Mouse (Mus musculus) forebrain, embryonic 15.5 days (tissue): Measurements from ENCODE around the gene Nrsn1. TPM values are rescaled to one million over a fixed set of nuclear protein-coding genes. Genes with fewer than 3 reads are reported as not detected.
"Not testable (repeated sequence)": the region's sequence is repeated elsewhere in the genome, so short reads cannot be mapped to it uniquely, and the experiment has no call there.

Source experiments
- ATAC-seq: fragments of 200-750 bp; cut with Nextera tagmentation; replicated peaks from 2 replicates; pipeline ENCODE4 v1.8.0; 2017; ENCODE audit warnings: mild to moderate bottlenecking, moderate TSS enrichment, moderate library complexity
- H3K27ac ChIP-seq: fragments of 300-500 bp; sonication (generic); replicated peaks from 2 replicates; pipeline ENCODE4 v1.5.1; 2015; ENCODE audit warnings: mild to moderate bottlenecking, inconsistent platforms
- H3K27me3 ChIP-seq: fragments of 300-500 bp; sonication (generic); 2 replicates; pipeline ENCODE4 v1.6.1; 2015; ENCODE audit warnings: inconsistent platforms
- H3K36me3 ChIP-seq: fragments of 300-500 bp; sonication (generic); 2 replicates; pipeline ENCODE4 v1.6.1; 2015; ENCODE audit warnings: mild to moderate bottlenecking, inconsistent platforms
- H3K4me1 ChIP-seq: fragments of 300-500 bp; sonication (generic); 2 replicates; pipeline ENCODE4 v1.6.1; 2015; ENCODE audit warnings: inconsistent platforms
- H3K4me2 ChIP-seq: fragments of 300-500 bp; sonication (generic); replicated peaks from 2 replicates; pipeline ENCODE4 v1.6.1; 2015; ENCODE audit warnings: mild to moderate bottlenecking, inconsistent platforms
- H3K4me3 ChIP-seq: fragments of 300-500 bp; sonication (generic); 2 replicates; pipeline ENCODE4 v1.5.1; 2015; ENCODE audit warnings: mild to moderate bottlenecking, inconsistent platforms
- H3K9ac ChIP-seq: fragments of 300-500 bp; sonication (generic); replicated peaks from 2 replicates; pipeline ENCODE4 v1.6.1; 2015; ENCODE audit warnings: mild to moderate bottlenecking, inconsistent platforms
- H3K9me3 ChIP-seq: fragments of 300-500 bp; sonication (generic); 2 replicates; pipeline ENCODE4 v1.6.1; 2016; ENCODE audit warnings: inconsistent platforms
- WGBS: fragments of 180-500 bp; shearing (Covaris S2); methylation state at CpG from one replicate; pipeline ENCODE4 v1.1.7; 2015; ENCODE audit warnings: mixed read lengths; 5-methylcytosine and 5-hydroxymethylcytosine counted together
- polyA plus RNA-seq: library from polyadenylated mRNA; unstranded; fragments of >200 nt; fragmentation: Nextera tagmentation; extraction: Ambion mirVana; gene quantifications from 2 replicates; pipeline ENCODE4 v1.2.1, GENCODE M21; 2015

Gene Nrsn1
- 30.1 and 35.5 TPM in 2 replicates for polyA plus RNA-seq

DNA sequence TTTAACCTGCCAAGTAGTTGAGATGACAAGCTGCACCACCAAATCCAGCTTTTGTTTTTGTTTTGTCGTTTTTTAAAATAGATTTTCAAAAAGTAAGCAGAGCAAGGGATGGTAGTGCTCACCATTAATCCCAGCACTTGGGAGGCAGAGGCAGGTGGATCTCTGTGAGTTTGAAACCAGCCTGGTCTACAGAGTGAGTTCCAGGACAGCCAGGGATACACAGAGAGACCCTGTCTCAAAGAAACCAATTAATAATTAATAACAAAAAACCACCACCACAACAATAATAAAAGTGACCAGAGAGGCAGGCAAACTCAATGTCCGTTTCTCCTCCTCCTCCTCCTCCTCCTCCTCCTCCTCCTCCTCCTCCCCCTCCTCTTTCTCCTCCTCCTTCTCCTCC, at the start of gene Nrsn1:
Gene Nrsn1, minus strand, starts transcription at position 101 of the 400 bp plus-strand sequence.
- 43% methylated on average over 2 of the region's 2 CpGs for WGBS
- H3K4me2 ChIP-seq, result peak within 1 kb of the TSS; percentile 68
- peak; percentile 38 for ATAC-seq
- not testable (repeated sequence) for H3K27me3 ChIP-seq, H3K9me3 ChIP-seq, H3K36me3 ChIP-seq
- peak within 1 kb of the TSS; percentile 59 for H3K4me3 ChIP-seq
- H3K4me1 ChIP-seq, result peaks cover 13% of the 10 kb centered on the region
- peak within 1 kb of the TSS; percentile 50 for H3K27ac ChIP-seq
- H3K9ac ChIP-seq, result peak within 1 kb of the TSS; percentile 55

DNA sequence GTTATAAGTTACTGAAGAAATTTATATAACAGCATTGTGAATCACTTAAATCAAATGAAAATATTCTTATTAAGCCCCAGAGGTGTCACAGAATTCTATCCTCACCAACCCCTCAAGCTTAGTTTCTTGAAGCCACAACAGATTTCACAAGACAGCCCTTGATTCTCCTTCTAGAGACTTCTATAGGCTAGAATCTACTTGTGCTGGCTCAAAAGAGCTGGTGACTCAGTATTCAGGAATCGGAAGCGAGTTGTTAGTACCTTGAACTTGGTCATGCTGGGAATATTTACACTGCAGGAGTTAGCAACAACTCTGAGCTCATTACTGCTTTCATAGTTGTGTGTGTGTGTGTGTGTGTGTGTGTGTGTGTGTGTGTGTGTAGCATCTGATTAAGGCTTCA, 41.8 kb upstream of the Nrsn1 start:
- H3K27me3 ChIP-seq, result no peaks in the 10 kb centered on the region
- H3K4me2 ChIP-seq, result no peak overlapping the region
- 79% methylated on average over 2 of the region's 2 CpGs for WGBS
- H3K4me3 ChIP-seq, result no peak overlapping the region
- no peak overlapping the region for H3K9ac ChIP-seq
- no peak for ATAC-seq
- H3K4me1 ChIP-seq, result no peaks in the 10 kb centered on the region
- no peaks in the 10 kb centered on the region for H3K36me3 ChIP-seq
- no peaks in the 10 kb centered on the region for H3K9me3 ChIP-seq
- H3K27ac ChIP-seq, result no peak overlapping the region

DNA sequence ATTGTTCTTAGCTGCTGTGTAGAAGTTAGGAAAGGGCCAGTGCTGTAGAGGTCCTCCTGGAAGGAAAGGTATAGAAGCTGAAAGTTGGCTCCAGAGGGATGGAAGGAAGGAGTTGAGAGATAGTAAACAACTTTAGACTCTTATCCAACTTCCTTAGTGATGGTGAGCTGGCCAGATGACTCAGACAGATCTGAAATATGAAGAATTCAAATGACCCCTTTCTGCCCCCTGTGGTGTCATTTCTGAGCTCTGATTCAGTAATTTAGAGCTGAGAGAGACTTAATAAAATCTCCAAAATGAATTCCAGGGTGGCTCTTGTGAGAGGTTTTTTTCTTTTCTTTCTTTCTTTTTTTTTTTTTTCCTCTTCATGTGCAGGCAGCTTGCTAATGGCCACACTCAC, 39.8 kb upstream of the Nrsn1 start:
- Histone ChIP-seq H3K27ac (no peak overlapping the region), H3K36me3 (no peaks in the 10 kb centered on the region), H3K27me3 (no peaks in the 10 kb centered on the region), H3K4me1 (no peaks in the 10 kb centered on the region), H3K4me3 (no peak overlapping the region), H3K4me2 (no peak overlapping the region), H3K9me3 (no peaks in the 10 kb centered on the region), H3K9ac (no peak overlapping the region)
- ATAC-seq, result no peak

DNA sequence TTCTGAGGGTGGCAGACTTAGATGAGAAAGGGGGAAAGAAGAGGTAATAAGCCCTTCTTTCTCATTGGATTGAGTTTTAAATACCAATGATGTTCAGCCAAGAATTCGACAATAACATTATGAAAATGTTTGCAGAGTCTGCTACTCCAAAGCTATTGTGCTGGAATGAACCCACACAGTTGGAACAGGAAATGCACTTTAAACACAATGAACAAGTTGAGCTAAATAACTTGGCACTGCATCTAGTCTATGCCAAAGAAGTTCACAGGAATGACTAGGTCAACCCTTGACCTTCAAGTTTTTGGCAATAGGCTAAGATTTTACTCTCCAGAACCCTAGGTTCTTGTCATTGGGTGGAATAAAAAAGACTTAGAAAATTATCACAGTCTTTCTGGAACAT, 18.4 kb upstream of the Nrsn1 start:
- Histone ChIP-seq H3K9ac (no peak overlapping the region), H3K27me3 (no peaks in the 10 kb centered on the region), H3K27ac (no peak overlapping the region), H3K4me1 (no peaks in the 10 kb centered on the region), H3K36me3 (no peaks in the 10 kb centered on the region), H3K4me2 (no peak overlapping the region), H3K9me3 (no peaks in the 10 kb centered on the region), H3K4me3 (no peak overlapping the region)
- no peak for ATAC-seq
- 86% methylated on average over 1 of the region's 1 CpGs for WGBS

DNA sequence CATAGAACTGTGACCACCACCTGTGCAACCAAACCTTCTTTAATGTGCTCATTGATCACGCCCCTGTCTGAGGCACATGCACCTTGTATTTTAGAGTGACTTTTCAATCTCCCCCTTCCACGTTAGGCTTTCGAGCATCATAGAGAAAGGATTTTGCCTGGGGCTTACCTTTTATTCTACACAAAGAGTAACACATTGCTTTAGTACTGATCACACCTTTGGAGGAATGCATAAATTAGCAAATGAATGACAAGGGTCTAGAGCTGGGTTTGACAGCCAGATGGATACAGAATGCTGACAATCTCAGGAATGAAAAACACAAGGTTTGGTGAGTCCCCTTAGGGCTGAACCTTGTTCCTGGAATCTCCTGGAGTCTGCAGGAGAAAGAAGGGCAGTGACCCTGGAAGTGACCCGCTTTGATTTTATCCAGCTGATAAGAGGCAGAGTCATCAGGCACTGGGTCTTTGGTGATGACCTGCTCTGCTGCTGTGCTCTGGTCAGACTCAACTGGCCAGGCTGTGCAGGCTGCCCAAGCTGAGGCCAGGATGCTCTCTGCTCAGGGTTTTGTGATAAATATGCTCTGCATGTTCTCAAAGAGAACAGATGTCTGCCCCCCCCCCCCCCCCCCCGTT, 4.7 kb upstream of the Nrsn1 start:
- Histone ChIP-seq H3K27me3 (no peaks in the 10 kb centered on the region), H3K4me2 (no peak overlapping the region), H3K27ac (no peak overlapping the region), H3K36me3 (no peaks in the 10 kb centered on the region), H3K4me1 (0 out of 2 replicates have a peak, but pooled peaks cover under 1% of the 10 kb centered on the region), H3K9me3 (no peaks in the 10 kb centered on the region), H3K9ac (no peak overlapping the region), H3K4me3 (no peak overlapping the region)
- WGBS, result 51% methylated on average over 5 of the region's 5 CpGs
- no peak for ATAC-seq

DNA sequence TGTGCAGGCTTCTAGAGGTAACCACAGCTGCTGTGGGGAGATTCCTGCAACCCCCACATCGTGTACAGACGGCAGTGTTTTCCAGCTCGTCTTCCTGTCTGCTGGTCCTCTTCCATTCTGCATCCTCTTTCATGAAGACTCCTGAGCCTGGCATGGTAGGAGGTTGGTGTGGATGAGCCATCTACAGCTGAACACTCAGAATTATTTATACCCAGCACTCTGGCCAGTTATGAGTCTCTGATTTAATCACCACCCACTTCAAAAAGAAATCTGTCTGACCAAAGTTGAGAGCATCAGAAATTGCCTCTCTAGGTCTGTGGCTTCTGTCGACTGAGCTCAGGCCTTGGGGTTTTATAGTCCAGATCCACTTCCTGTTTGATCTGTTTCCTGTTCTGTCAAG, 1.9 kb upstream of the Nrsn1 start:
- Histone ChIP-seq H3K27me3 (no peaks in the 10 kb centered on the region), H3K4me1 (peaks cover 13% of the 10 kb centered on the region), H3K9me3 (no peaks in the 10 kb centered on the region), H3K4me2 (no peak overlapping the region), H3K9ac (no peak overlapping the region), H3K4me3 (no peak overlapping the region), H3K27ac (no peak overlapping the region), H3K36me3 (no peaks in the 10 kb centered on the region)
- no peak for ATAC-seq
- 89% methylated on average over 4 of the region's 4 CpGs for WGBS

DNA sequence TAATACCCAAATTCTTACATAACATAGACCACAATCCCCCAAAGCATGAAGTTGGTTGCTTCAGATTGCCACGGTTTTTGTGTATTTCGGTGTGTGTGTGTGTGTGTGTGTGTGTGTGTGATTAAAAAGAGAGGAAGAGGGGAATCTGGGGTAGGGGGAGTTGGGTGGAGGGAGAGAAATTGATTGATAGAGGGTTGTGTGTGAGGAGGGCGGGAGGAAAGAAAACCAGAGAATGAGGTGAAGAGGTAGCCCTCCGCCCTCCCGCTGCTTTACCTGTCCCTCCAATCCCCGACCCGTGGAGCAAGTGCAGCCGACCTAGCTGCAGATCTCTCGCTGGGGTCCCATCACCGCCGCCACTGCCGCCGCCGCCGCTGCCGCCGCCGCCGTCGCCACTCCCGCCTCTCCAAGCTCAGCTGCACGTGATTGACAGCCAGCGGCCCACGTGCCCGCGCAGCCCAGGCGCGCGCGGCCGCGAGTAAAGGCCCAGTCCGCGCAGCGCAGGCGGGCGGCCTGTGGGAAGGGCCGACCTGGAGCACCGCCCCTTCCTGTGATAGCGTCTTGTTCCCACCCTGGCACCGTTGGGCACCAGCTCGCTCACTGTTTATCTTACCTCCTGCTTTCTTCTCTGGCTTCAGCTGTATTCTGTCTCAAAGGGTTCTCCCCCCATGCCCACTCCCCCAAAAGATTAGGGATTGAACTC, 583 bp downstream of the Nrsn1 start:
- Histone ChIP-seq H3K9me3 (no peaks in the 10 kb centered on the region), H3K9ac (peak overlapping the region; percentile 55), H3K4me1 (peaks cover 13% of the 10 kb centered on the region), H3K36me3 (no peaks in the 10 kb centered on the region), H3K27me3 (no peaks in the 10 kb centered on the region), H3K27ac (peak overlapping the region; percentile 50), H3K4me2 (peak overlapping the region; percentile 68), H3K4me3 (peak overlapping the region; percentile 59)
- ATAC-seq, result peak; percentile 98
- WGBS, result 2% methylated on average over 42 of the region's 42 CpGs

DNA sequence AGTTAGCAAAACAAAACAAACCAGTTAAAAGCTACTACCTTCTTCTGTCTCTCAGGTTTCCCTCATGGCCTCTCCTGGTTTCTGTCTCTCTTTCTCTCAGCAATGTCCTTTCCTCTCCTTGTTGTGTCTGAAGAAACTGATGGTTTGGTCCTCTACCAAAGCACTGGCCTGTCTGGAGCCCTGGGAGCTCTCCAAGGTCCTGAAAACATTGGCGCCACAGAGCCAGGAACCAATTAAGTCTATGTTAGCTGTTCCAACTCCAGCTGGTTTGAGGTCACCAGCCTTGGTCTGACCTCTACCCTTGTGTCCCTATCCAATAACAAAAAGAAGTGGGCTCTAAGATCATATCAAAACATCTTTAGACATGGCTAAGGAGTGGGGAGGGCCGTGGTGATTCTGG, 1.3 kb downstream of the Nrsn1 start:
- Histone ChIP-seq H3K27ac (no peak overlapping the region), H3K4me1 (peaks cover 13% of the 10 kb centered on the region), H3K4me2 (peak overlapping the region; percentile 68), H3K36me3 (no peaks in the 10 kb centered on the region), H3K9me3 (no peaks in the 10 kb centered on the region), H3K4me3 (peak overlapping the region; percentile 59), H3K9ac (peak overlapping the region; percentile 55; the same call in 1 of the 2 replicates), H3K27me3 (no peaks in the 10 kb centered on the region)
- 21% methylated on average over 2 of the region's 2 CpGs for WGBS
- peak; percentile 5; the same call in 1 of the 2 replicates for ATAC-seq

DNA sequence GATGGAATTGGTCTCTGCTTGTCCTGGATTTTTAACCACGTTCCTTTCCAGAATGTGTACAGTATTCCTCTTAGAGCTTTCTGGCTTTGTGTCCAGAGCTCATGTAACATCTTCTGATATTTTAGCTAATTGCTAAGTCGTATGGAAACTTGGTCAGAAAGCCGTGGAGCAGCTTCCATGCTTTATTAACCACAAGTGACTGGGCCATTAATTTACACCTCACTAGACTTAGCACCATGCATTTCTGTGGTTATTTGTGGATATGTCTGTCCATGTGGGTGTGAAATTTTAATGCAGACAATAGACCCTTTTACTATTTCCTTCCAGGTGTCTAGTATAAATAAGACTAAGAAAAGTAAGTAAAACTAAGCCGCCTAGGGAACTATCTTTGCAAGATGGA, 7.6 kb downstream of the Nrsn1 start:
- Histone ChIP-seq H3K4me1 (no peaks in the 10 kb centered on the region), H3K9ac (no peak overlapping the region), H3K4me3 (no peak overlapping the region), H3K27ac (no peak overlapping the region), H3K9me3 (no peaks in the 10 kb centered on the region), H3K36me3 (no peaks in the 10 kb centered on the region), H3K4me2 (no peak overlapping the region), H3K27me3 (no peaks in the 10 kb centered on the region)
- no peak for ATAC-seq
- 80% methylated on average over 4 of the region's 4 CpGs for WGBS

DNA sequence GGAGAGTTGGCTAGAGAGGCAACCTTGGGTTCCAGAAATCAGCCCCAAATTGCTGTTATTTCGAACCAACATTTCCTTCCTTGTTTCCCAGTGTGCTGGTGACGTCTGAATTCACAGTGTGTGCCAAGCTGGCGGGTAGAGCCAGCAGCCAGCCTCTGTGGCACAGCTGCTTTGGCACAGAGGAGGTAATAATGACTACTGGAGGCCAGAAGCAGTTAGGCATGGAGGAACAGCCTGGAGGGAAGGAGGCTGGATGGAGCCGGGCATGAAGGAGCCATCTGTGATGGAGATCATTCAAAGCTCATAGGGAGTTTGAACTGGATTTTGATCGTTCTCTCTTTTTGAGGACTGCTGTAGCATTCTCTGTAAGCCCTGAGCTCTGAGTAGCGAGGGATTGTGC, 12.7 kb downstream of the Nrsn1 start:
- no peak overlapping the region for H3K4me3 ChIP-seq

DNA sequence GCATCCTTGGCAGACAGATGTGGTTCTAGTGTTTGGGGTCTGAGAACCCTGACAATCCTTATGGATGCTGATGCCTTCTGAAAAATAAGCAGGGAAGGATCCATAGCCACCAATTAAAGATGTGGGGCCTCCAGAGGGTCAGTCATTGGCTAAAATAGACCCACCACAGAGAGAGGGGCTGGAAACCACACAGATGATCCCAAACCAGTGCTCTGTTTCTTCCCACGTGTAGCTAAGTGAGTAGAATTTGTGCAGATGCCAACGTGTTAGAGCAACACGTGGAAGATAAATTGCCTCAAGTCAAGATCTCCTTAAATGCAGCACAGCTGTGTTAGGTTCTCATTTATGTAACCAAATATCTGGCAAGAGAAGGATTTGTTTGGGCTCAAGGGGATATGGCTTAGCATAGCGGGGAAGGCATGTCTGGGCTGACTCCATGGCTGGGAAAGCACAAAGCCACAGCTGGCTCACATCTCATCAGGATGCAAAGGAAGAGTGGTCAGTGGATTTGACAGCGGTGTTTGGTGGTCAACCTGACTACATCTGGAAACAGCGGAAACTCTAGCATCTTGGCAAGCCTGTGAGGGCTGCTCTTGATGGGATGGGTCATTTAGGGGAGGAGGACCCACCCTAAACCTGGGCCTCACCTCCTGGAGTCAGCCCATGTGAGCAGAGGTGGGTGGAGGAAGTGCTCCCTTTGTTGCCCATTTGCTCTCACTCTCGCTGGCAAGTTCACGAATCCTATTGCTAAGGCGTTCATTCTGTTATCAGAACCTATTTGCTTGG, 15.6 kb downstream of the Nrsn1 start:
- no peaks in the 10 kb centered on the region for H3K27me3 ChIP-seq
- no peak overlapping the region for H3K9ac ChIP-seq
- no peak overlapping the region for H3K4me2 ChIP-seq
- H3K36me3 ChIP-seq, result no peaks in the 10 kb centered on the region
- 86% methylated on average over 9 of the region's 9 CpGs for WGBS
- no peaks in the 10 kb centered on the region; the same call in 1 of the 2 replicates for H3K4me1 ChIP-seq
- ATAC-seq, result no peak
- no peak overlapping the region for H3K27ac ChIP-seq
- H3K9me3 ChIP-seq, result no peaks in the 10 kb centered on the region
- H3K4me3 ChIP-seq, result no peak overlapping the region

More for the DNA sequence above, 12.7 kb downstream of the Nrsn1 start:
- H3K9me3 ChIP-seq, result no peaks in the 10 kb centered on the region
- H3K4me2 ChIP-seq, result no peak overlapping the region
- WGBS, result 76% methylated on average over 6 of the region's 6 CpGs
- H3K36me3 ChIP-seq, result no peaks in the 10 kb centered on the region
- 0 out of 2 replicates have a peak, but pooled peaks have one; percentile 32 for ATAC-seq
- no peak overlapping the region for H3K9ac ChIP-seq
- no peaks in the 10 kb centered on the region for H3K27me3 ChIP-seq
- no peaks in the 10 kb centered on the region; the same call in 1 of the 2 replicates for H3K4me1 ChIP-seq
- no peak overlapping the region for H3K27ac ChIP-seq

DNA sequence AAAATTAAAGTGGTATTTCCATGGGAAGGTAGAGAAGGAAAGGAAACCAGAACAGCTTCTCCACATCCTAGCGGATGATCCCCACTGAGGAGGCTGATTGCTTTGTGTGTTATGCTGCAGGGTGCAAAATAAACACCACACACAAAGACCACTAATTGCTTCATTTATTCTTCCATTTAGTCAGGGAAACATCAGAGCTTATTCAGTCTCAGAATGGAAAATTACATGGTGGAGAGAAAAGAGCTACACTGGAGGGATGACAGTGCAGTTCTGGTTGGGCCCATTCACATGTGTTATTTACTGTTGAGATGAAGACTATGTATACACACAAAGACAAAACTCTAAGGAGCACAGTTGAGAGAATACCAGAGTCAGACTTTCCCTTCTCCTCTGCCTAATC, 18.4 kb downstream of the Nrsn1 start:
- no peak overlapping the region for H3K4me2 ChIP-seq
- H3K27ac ChIP-seq, result 0 out of 2 replicates have a peak overlapping the region, but pooled peaks have one; percentile 43
- no peak overlapping the region for H3K9ac ChIP-seq
- peak; percentile 66 for ATAC-seq
- H3K4me3 ChIP-seq, result no peak overlapping the region
- H3K4me1 ChIP-seq, result no peaks in the 10 kb centered on the region; the same call in 1 of the 2 replicates
- no peaks in the 10 kb centered on the region for H3K9me3 ChIP-seq
- no peaks in the 10 kb centered on the region for H3K27me3 ChIP-seq
- no peaks in the 10 kb centered on the region for H3K36me3 ChIP-seq
- WGBS, result 47% methylated on average over 1 of the region's 1 CpGs
